Mouse (Mus musculus) kidney, postnatal 4 days (tissue): ENCODE results near the gene Dclk2.

Experiments used
- DNase-seq, 2 experiments: peaks; one replicate each; pipeline ENCODE4 v3.0.0; 2021; ENCODE audit warnings: mixed read lengths in 2 of 2

Dclk2 gene

GRCm38 (mm10) chr3:86920343-86921083 lies at the start of gene Dclk2:
Gene Dclk2, minus strand, starts transcription at chr3:86920852.
- peak; percentile 78 to 86 for DNase-seq

DNA sequence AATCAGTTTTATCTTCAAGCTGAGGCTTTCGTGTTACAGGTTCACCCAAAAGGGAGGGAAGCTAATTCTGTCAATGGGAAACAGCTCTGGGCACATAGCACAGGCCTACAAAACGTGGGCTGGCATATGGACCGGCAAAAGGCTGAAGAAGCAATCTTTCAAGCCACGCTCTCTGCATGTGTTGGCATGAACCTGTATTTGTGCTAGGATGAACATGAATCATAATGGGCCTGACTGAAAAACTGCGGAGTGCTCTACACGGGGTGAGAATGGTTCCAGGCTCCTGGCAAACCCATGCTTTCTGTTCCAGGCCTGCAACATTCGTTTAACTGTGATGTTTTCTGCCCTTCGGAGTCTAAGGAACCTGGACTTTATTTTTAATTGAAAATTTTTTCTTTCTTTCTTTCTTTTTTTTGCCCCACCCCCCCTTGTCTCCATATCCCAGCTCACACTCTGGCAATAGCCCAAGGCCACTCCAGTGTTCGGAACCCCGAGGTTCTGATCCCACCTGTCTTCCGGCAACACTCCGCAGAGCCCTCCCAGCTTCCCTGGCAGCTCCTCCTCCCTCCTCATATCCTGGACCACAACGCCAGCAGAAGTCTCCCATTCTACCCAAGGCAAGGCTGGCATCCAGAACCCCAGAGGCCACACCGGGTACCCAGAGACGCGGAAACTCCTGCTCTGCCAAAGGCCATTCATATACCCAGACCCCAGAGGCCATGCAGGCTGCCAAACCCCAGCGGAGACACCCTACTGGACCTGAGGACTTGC lies 42.2 kb upstream of the Dclk2 start:
- DNase-seq: no peak

DNA sequence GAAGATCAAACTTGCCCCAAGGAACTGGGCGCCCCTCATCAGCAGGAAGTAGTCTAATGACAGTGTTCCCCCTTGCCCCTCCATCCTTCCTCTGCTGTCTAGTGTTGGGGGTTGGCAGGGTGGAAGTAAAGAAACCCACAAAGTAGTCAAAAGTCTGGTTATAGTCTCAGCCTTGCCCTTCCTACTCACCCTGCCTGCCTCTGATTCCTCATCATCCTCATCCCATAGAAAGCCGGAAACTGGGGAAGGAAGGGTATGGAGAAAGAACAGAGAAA lies 40.7 kb upstream of the Dclk2 start:
- DNase-seq: no peak

GRCm38 (mm10) chr3:86960656-86961394 lies 40.2 kb upstream of the Dclk2 start:
- no peak for DNase-seq

- no peak for DNase-seq
These were observed 38.4 kb upstream of the Dclk2 start for GRCm38 (mm10) chr3:86959088-86959487.

DNA sequence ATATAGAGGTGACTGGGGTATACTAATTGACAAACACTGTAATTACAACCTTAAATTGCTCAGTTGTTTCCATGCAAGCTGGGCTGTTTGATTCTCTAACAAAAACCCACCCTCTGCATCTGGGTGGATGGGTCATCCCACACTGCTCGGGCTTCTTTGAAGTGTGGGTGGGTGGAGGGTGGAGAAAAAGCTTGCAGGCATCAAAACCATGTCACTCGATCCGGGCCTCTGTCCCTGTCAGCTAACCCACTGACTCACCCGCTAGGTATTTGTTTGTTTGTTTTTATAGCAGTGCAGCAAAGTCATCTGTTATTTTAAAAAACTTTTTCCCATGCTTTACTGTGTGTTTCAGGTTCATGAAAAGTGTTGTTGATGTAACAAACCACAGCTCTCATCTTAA lies 34.7 kb upstream of the Dclk2 start:
- DNase-seq: peak in 1 of 2 experiments; percentile 7

GRCm38 (mm10) chr3:86954521-86954920 lies 33.9 kb upstream of the Dclk2 start:
- DNase-seq: peak in 1 of 2 experiments; percentile 18

DNA sequence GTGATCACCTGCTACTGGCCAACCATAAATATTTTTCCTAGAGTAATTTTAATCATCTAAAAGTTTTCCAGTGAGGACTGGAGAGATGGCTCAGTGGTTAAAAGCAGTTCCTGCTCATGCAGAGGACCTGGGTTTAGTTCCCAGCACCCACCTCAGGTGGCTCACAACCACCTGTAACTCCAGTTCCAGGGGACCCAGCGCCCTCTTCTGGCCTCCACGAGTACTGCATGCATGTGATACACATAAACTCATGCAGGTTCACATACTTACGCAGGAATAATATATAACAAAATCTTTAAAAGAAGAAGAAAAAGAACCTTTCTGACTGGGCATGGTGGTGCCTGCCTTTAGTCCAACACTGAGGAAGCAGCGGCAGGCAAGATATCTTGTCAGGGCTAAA lies 33.2 kb upstream of the Dclk2 start:
- peak in 1 of 2 experiments; percentile 8 for DNase-seq

GRCm38 (mm10) chr3:86950652-86951051 lies 30.0 kb upstream of the Dclk2 start:
- DNase-seq: no peak

- DNase-seq: no peak
These were observed 15.7 kb upstream of the Dclk2 start for GRCm38 (mm10) chr3:86936254-86936836.

DNA sequence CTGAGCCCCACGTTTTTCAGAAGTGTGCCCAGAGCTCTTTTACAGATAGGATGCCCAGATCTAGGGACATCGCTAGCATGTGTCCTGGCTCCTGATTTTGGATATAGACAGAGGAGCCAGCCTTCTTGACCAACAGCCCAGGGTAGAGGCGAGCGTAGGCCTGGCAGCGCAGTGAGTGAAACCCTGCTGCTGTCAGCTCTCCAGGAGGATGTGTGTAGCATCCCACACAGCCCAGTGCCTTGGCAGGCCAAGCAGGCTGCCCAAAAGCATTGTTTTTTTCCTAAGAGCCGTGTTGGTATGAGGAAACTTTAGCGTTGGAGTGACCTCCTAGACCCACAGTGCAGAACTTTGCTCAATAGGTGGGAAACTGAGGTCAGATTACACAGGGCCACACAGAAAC lies 12.8 kb upstream of the Dclk2 start:
- no peak for DNase-seq

GRCm38 (mm10) chr3:86923686-86924085 lies 3.0 kb upstream of the Dclk2 start:
- no peak for DNase-seq

- DNase-seq: peak in 1 of 2 experiments; percentile 12
These were observed 726 bp upstream of the Dclk2 start for GRCm38 (mm10) chr3:86921181-86921975.

- peak; percentile 44 to 58 for DNase-seq
These were observed 860 bp downstream of the Dclk2 start for GRCm38 (mm10) chr3:86919641-86920342.

- DNase-seq: no peak
These were observed 3.6 kb downstream of the Dclk2 start for GRCm38 (mm10) chr3:86917048-86917447.

- DNase-seq: no peak
These were observed 4.0 kb downstream of the Dclk2 start for GRCm38 (mm10) chr3:86916626-86917025.

GRCm38 (mm10) chr3:86915291-86915690 lies 5.4 kb downstream of the Dclk2 start:
- no peak for DNase-seq

DNA sequence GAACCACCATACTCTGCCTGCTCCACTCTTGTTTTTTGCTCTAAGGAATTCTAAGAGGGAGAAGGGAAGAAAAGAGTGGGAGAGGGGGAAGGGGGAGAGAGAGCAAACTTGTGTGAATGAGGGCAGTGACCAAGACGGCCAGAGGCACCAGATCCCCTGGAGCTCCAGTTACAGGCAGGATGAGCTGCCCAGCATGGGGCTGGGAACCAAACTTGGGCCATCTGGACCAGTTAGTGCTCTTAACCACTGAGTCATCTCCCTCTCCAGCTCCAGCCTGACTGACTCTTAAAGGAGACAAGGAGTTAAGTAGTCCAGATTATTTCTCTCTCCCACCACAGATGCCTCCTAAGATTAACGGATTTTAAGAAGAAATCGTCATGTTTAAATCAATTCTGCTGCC lies 6.3 kb downstream of the Dclk2 start:
- DNase-seq: no peak

- no peak for DNase-seq
These were observed 22.3 kb downstream of the Dclk2 start for GRCm38 (mm10) chr3:86898366-86898765.

DNA sequence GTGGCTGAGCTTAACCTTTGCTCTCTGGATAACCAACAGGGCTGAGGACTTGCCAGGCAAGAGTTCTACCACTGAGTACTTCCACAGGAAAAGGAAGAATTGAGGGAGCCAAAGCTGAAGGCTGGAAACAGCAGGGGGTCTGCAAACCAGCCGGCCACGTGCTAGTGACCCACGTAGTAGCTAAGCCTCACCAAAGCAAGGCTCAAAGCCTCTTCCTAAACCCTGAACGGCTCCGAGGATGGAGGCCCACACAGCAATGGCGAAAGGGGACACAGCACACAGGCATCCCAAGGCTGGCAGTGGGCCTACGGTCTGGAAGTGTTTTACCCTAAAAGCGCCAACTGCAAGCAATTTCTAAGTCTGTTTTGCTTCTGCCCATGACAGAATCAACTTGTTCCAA lies 23.1 kb downstream of the Dclk2 start:
- peak in 1 of 2 experiments; percentile 2 for DNase-seq

DNA sequence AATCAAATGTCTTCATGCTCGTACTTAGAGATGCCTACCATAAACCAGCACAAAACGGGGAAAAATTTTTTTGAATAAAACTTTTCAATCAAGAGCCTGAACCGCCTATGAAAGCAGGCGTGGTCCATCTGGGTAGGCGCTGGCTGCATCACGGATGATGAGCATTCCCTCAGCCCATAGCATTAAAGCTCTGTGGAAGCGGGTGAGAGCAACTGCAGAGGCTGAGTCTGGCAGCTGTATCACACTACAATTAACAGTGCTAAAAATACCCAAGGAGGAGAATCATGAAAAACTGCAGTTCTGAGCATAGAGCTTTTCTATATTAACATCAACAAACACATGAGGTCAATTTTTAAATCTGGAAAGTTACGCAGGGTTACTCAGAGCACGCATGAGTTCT lies 23.6 kb downstream of the Dclk2 start:
- DNase-seq: no peak

DNA sequence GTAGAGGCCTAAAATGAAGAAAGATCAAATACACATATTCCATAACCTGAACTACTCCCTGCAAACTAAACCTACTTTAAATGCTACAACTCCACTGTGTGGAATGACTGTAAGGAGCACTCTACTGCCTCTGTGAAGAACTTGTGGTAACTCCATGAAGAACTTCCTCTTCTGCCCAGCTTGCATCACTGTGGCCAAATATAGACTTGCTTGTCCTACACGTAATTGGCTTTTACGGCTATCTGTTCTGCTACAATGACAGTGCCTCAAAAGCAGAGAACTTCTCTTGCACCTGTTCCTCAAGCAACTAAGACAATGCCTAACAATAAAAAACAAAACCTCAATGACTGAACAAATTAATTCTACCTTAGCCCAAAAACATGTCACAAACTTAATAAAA lies 26.2 kb downstream of the Dclk2 start:
- no peak for DNase-seq
